Mouse (Mus musculus): ENCODE measurements around the gene Ssc5d. TPM values are rescaled to one million over a fixed set of nuclear protein-coding genes. Genes with fewer than 3 reads are reported as not detected.

Gene Ssc5d
- total and polyA plus RNA-seq, 2 experiments from 2014 or later: 1.2 to 1.9 TPM

- H3K9ac ChIP-seq (replicated peaks; ENCODE audit: low read length, poor library complexity, severe bottlenecking): 0 out of 2 replicates have a peak overlapping the region, but pooled peaks have one; percentile 42
- no peaks in the 10 kb centered on the region for H3K36me3 ChIP-seq (ENCODE audit: insufficient read depth, low read length)
- peak; percentile 85 for ATAC-seq (ENCODE audit: low FRiP score)
- no peaks in the 10 kb centered on the region for H3K27me3 ChIP-seq (ENCODE audit: insufficient read depth, low read length)
- H3K4me2 ChIP-seq (ENCODE audit: low read depth, low read length, poor library complexity, severe bottlenecking): peak overlapping the region; percentile 52
- H3K9me3 ChIP-seq (ENCODE audit: low read length): no peaks in the 10 kb centered on the region
- H3K4me3 ChIP-seq (ENCODE audit: low read depth, low read length): peak overlapping the region; percentile 32
- H3K27ac ChIP-seq (ENCODE audit: low read depth, low read length): no peak overlapping the region
- WGBS: 19% methylated on average over 15 of the region's 15 CpGs
- no peaks in the 10 kb centered on the region for H3K4me1 ChIP-seq (ENCODE audit: insufficient read depth, low read length)
- DNase-seq (ENCODE audit: low spot score): peak; percentile 91
- TF ChIP-seq CTCF (IDR thresholded peaks at IDR 0.05): peak; percentile 95
Observed at GRCm38 (mm10) chr7:4943223-4943815, 17.7 kb downstream of the Ssc5d start.

GRCm38 (mm10) chr7:4947855-4948254 lies 22.3 kb downstream of the Ssc5d start:
- no peak for TF ChIP-seq CTCF (IDR thresholded peaks at IDR 0.05)
- Histone ChIP-seq H3K4me1 (ENCODE audit: insufficient read depth, low read length) (no peaks in the 10 kb centered on the region), H3K9ac (replicated peaks; ENCODE audit: low read length, poor library complexity, severe bottlenecking) (no peak overlapping the region), H3K27ac (ENCODE audit: low read depth, low read length) (no peak overlapping the region), H3K36me3 (ENCODE audit: insufficient read depth, low read length) (no peaks in the 10 kb centered on the region), H3K9me3 (ENCODE audit: low read length) (no peaks in the 10 kb centered on the region), H3K27me3 (ENCODE audit: insufficient read depth, low read length) (no peaks in the 10 kb centered on the region), H3K4me2 (ENCODE audit: low read depth, low read length, poor library complexity, severe bottlenecking) (no peak overlapping the region), H3K4me3 (ENCODE audit: low read depth, low read length) (no peak overlapping the region)
- 64% methylated on average over 2 of the region's 2 CpGs for WGBS
- ATAC-seq (ENCODE audit: low FRiP score) (no peak), DNase-seq (ENCODE audit: low spot score) (peak; percentile 17)

DNA sequence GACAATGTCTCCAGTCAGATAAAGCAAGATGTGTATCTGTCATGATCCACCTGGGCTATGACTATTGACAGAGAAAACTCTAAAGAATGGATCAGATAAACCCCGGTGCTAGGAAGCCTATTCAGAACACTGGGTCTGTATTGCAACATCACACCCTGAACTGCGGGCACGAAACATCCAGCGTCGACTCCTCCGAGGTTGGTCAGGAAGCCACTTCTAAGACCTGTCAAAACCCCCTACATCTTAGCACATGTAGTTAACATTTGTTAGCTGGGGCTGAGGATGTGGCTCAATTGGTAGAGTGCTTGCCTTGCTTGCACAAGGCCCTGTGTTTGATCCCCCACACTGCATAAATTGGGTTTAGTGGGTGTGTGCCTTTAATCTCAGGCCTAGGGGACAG lies 22.8 kb downstream of the Ssc5d start:
- Histone ChIP-seq H3K9me3 (ENCODE audit: low read length) (no peaks in the 10 kb centered on the region), H3K36me3 (ENCODE audit: insufficient read depth, low read length) (no peaks in the 10 kb centered on the region), H3K27ac (ENCODE audit: low read depth, low read length) (no peak overlapping the region), H3K4me3 (ENCODE audit: low read depth, low read length) (no peak overlapping the region), H3K4me1 (ENCODE audit: insufficient read depth, low read length) (no peaks in the 10 kb centered on the region), H3K9ac (replicated peaks; ENCODE audit: low read length, poor library complexity, severe bottlenecking) (no peak overlapping the region), H3K27me3 (ENCODE audit: insufficient read depth, low read length) (no peaks in the 10 kb centered on the region), H3K4me2 (ENCODE audit: low read depth, low read length, poor library complexity, severe bottlenecking) (no peak overlapping the region)
- ATAC-seq (ENCODE audit: low FRiP score) (no peak), DNase-seq (ENCODE audit: low spot score) (no peak)
- TF ChIP-seq CTCF (IDR thresholded peaks at IDR 0.05): no peak
- 81% methylated on average over 6 of the region's 6 CpGs for WGBS

- 86% methylated on average over 19 of the region's 19 CpGs for WGBS
- no peaks in the 10 kb centered on the region for H3K36me3 ChIP-seq (ENCODE audit: insufficient read depth, low read length)
- no peak overlapping the region for H3K4me3 ChIP-seq (ENCODE audit: low read depth, low read length)
- no peak overlapping the region for H3K9ac ChIP-seq (replicated peaks; ENCODE audit: low read length, poor library complexity, severe bottlenecking)
- no peaks in the 10 kb centered on the region for H3K9me3 ChIP-seq (ENCODE audit: low read length)
- no peak for TF ChIP-seq CTCF (IDR thresholded peaks at IDR 0.05)
- no peaks in the 10 kb centered on the region for H3K27me3 ChIP-seq (ENCODE audit: insufficient read depth, low read length)
- H3K27ac ChIP-seq (ENCODE audit: low read depth, low read length): no peak overlapping the region
- ATAC-seq (ENCODE audit: low FRiP score) (no peak), DNase-seq (ENCODE audit: low spot score) (no peak)
- H3K4me1 ChIP-seq (ENCODE audit: insufficient read depth, low read length): no peaks in the 10 kb centered on the region
- no peak overlapping the region for H3K4me2 ChIP-seq (ENCODE audit: low read depth, low read length, poor library complexity, severe bottlenecking)
Observed at GRCm38 (mm10) chr7:4950561-4951342, 25.2 kb downstream of the Ssc5d start.

GRCm38 (mm10) chr7:4953815-4954445 lies 28.3 kb downstream of the Ssc5d start:
- Histone ChIP-seq H3K4me1 (ENCODE audit: insufficient read depth, low read length) (no peaks in the 10 kb centered on the region), H3K27ac (ENCODE audit: low read depth, low read length) (no peak overlapping the region), H3K36me3 (ENCODE audit: insufficient read depth, low read length) (no peaks in the 10 kb centered on the region), H3K9ac (replicated peaks; ENCODE audit: low read length, poor library complexity, severe bottlenecking) (0 out of 2 replicates have a peak overlapping the region, but pooled peaks have one; percentile 4), H3K9me3 (ENCODE audit: low read length) (no peaks in the 10 kb centered on the region), H3K4me3 (ENCODE audit: low read depth, low read length) (no peak overlapping the region), H3K4me2 (ENCODE audit: low read depth, low read length, poor library complexity, severe bottlenecking) (no peak overlapping the region), H3K27me3 (ENCODE audit: insufficient read depth, low read length) (no peaks in the 10 kb centered on the region)
- ATAC-seq (ENCODE audit: low FRiP score) (no peak), DNase-seq (ENCODE audit: low spot score) (peak; percentile 12)
- 32% methylated on average over 10 of the region's 10 CpGs for WGBS
- no peak for TF ChIP-seq CTCF (IDR thresholded peaks at IDR 0.05)

- Histone ChIP-seq H3K27ac (ENCODE audit: low read depth, low read length) (no peak overlapping the region), H3K9me3 (ENCODE audit: low read length) (no peaks in the 10 kb centered on the region), H3K4me1 (ENCODE audit: insufficient read depth, low read length) (no peaks in the 10 kb centered on the region), H3K4me3 (ENCODE audit: low read depth, low read length) (no peak overlapping the region), H3K27me3 (ENCODE audit: insufficient read depth, low read length) (no peaks in the 10 kb centered on the region), H3K9ac (replicated peaks; ENCODE audit: low read length, poor library complexity, severe bottlenecking) (no peak overlapping the region), H3K36me3 (ENCODE audit: insufficient read depth, low read length) (no peaks in the 10 kb centered on the region), H3K4me2 (ENCODE audit: low read depth, low read length, poor library complexity, severe bottlenecking) (no peak overlapping the region)
- no peak for DNase-seq (ENCODE audit: low spot score)
- no peak for ATAC-seq (ENCODE audit: low FRiP score)
- WGBS: 84% methylated on average over 10 of the region's 10 CpGs
- no peak for TF ChIP-seq CTCF (IDR thresholded peaks at IDR 0.05)
Observed at GRCm38 (mm10) chr7:4957361-4957760, 31.8 kb downstream of the Ssc5d start.
